Mouse (Mus musculus) stomach, postnatal 0 days (tissue): ENCODE data around the gene Nuak2. TPM values are rescaled to one million over a fixed set of nuclear protein-coding genes. Genes with fewer than 3 reads are reported as not detected.

ENCODE experiments used
- ATAC-seq: fragments of 200-750 bp; cut with Nextera tagmentation; 2 replicates; pipeline ENCODE4 v1.8.0; 2017; ENCODE audit not compliant: low FRiP score, low TSS enrichment
- DNase-seq: peaks from one replicate; pipeline ENCODE4 v3.0.0-alpha.2; 2016; ENCODE audit warnings: low spot score
- H3K27ac ChIP-seq: fragments of 300-500 bp; sonication (generic); replicated peaks from 2 replicates; pipeline ENCODE4 v1.5.1; 2014; ENCODE audit warnings: mild to moderate bottlenecking, control low read depth
- H3K27me3 ChIP-seq: fragments of 300-500 bp; sonication (generic); 2 replicates; pipeline ENCODE4 v1.6.1; 2014; ENCODE audit warnings: low read length; ENCODE audit not compliant: control insufficient read depth, insufficient read depth
- H3K36me3 ChIP-seq: fragments of 300-500 bp; sonication (generic); 2 replicates; pipeline ENCODE4 v1.6.1; 2014; ENCODE audit warnings: low read length, mixed read lengths; ENCODE audit not compliant: control insufficient read depth, insufficient read depth
- H3K4me1 ChIP-seq: fragments of 300-500 bp; sonication (generic); replicated peaks from 2 replicates; pipeline ENCODE4 v1.6.1; 2014; ENCODE audit warnings: antibody characterized with exemption; ENCODE audit not compliant: control insufficient read depth, insufficient read depth
- H3K4me2 ChIP-seq: fragments of 300-500 bp; sonication (generic); replicated peaks from 2 replicates; pipeline ENCODE4 v1.6.1; 2014; ENCODE audit warnings: low read depth, mild to moderate bottlenecking, control low read depth, moderate library complexity
- H3K4me3 ChIP-seq: fragments of 300-500 bp; sonication (generic); 2 replicates; pipeline ENCODE4 v1.5.1; 2014; ENCODE audit warnings: low read depth, low read length, control low read depth
- H3K9ac ChIP-seq: fragments of 300-500 bp; sonication (generic); 2 replicates; pipeline ENCODE4 v1.6.1; 2014; ENCODE audit warnings: mild to moderate bottlenecking, low read length, control low read depth, mixed read lengths
- H3K9me3 ChIP-seq: fragments of 300-500 bp; sonication (generic); 2 replicates; pipeline ENCODE4 v1.6.1; 2016; ENCODE audit warnings: low read length; ENCODE audit not compliant: control insufficient read depth
- CTCF ChIP-seq: IDR thresholded peaks from 2 replicates; pipeline ENCODE4 v1.5.1; 2016; ENCODE audit warnings: antibody characterized with exemption, low read depth, mild to moderate bottlenecking, moderate library complexity
- EP300 ChIP-seq: optimal IDR thresholded peaks from 2 replicates; pipeline ENCODE3; 2016; ENCODE audit warnings: antibody characterized with exemption
- WGBS: fragments of 180-500 bp; shearing (Covaris S2); extraction: QIAGEN DNeasy Blood & Tissue Kit; methylation state at CpG from one replicate; pipeline ENCODE4 v1.1.7; 2014; 5-methylcytosine and 5-hydroxymethylcytosine counted together
- polyA plus RNA-seq: library from polyadenylated mRNA; unstranded; fragments of >200 nt; fragmentation: Nextera tagmentation; extraction: Ambion mirVana; gene quantifications from 2 replicates; pipeline ENCODE4 v1.2.1, GENCODE M21; 2015

Gene Nuak2
- polyA plus RNA-seq, 1 experiment from 2014 or later: 6.2 TPM

- no peaks in the 10 kb centered on the region for H3K9me3 ChIP-seq
- ATAC-seq (no peak), DNase-seq (no peak)
- no peak overlapping the region for H3K4me2 ChIP-seq
- no peak overlapping the region for H3K9ac ChIP-seq
- H3K36me3 ChIP-seq: no peaks in the 10 kb centered on the region
- TF ChIP-seq EP300 (no peak), CTCF (peak; percentile 22; the same call in 1 of the 2 replicates)
- no peak overlapping the region for H3K27ac ChIP-seq
- no peaks in the 10 kb centered on the region for H3K4me1 ChIP-seq
- no peak overlapping the region for H3K4me3 ChIP-seq
- H3K27me3 ChIP-seq: no peaks in the 10 kb centered on the region
- WGBS: 96% methylated on average over 4 of the region's 4 CpGs
Measured at GRCm38 (mm10) chr1:132351058-132351457, 35.1 kb downstream of the Nuak2 start.

- H3K9me3 ChIP-seq: no peaks in the 10 kb centered on the region
- H3K27me3 ChIP-seq: no peaks in the 10 kb centered on the region
- TF ChIP-seq CTCF (no peak), EP300 (no peak)
- WGBS: 61% methylated on average over 5 of the region's 5 CpGs
- peak overlapping the region; percentile 24 for H3K27ac ChIP-seq
- H3K4me1 ChIP-seq: no peaks in the 10 kb centered on the region
- no peak overlapping the region for H3K4me3 ChIP-seq
- 0 out of 2 replicates have a peak, but pooled peaks cover 2% of the 10 kb centered on the region for H3K36me3 ChIP-seq
- ATAC-seq (peak; percentile 78), DNase-seq (peak; percentile 52)
- no peak overlapping the region for H3K9ac ChIP-seq
- no peak overlapping the region for H3K4me2 ChIP-seq
Measured at GRCm38 (mm10) chr1:132353389-132353788, 37.5 kb downstream of the Nuak2 start.

GRCm38 (mm10) chr1:132354234-132354633, 38.3 kb downstream of the Nuak2 start:
- Histone ChIP-seq H3K27ac (0 out of 2 replicates have a peak overlapping the region, but pooled peaks have one; percentile 35), H3K9ac (no peak overlapping the region), H3K36me3 (0 out of 2 replicates have a peak, but pooled peaks cover 7% of the 10 kb centered on the region), H3K9me3 (no peaks in the 10 kb centered on the region), H3K27me3 (no peaks in the 10 kb centered on the region), H3K4me1 (no peaks in the 10 kb centered on the region), H3K4me2 (no peak overlapping the region), H3K4me3 (no peak overlapping the region)
- DNase-seq (no peak), ATAC-seq (no peak)
- TF ChIP-seq CTCF (no peak), EP300 (no peak)
- WGBS: 58% methylated on average over 9 of the region's 9 CpGs

DNA sequence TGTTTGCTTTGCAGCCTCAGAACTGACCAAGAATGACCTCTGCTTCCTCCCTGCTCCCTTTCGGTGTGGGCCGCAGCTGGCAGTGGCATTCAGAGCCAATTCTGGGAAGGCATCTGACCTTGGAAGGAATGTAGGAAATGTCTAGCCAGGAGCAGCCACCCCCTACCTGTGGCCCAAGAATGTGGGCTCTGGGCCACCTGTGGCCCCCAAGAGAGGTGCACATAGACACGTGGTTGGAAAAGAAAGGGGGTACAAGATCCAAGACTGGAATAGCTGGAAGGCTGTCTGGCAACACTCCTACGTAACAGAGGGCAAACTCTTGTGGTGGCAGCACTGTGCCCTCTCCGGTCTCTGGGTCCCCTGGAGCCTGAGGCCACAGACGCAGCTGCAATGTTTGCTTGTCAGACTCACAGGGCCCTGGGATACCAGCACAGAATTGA, 39.3 kb downstream of the Nuak2 start:
- Histone ChIP-seq H3K27ac (no peak overlapping the region), H3K4me2 (no peak overlapping the region), H3K36me3 (0 out of 2 replicates have a peak, but pooled peaks cover 7% of the 10 kb centered on the region), H3K9me3 (no peaks in the 10 kb centered on the region), H3K4me1 (no peaks in the 10 kb centered on the region), H3K9ac (no peak overlapping the region), H3K4me3 (no peak overlapping the region), H3K27me3 (no peaks in the 10 kb centered on the region)
- TF ChIP-seq CTCF: no peak
- TF ChIP-seq EP300: no peak
- DNase-seq (no peak), ATAC-seq (no peak)
- WGBS: 64% methylated on average over 6 of the region's 6 CpGs

- H3K4me1 ChIP-seq: no peaks in the 10 kb centered on the region
- H3K9me3 ChIP-seq: no peaks in the 10 kb centered on the region
- H3K27ac ChIP-seq: no peak overlapping the region
- 0 out of 2 replicates have a peak, but pooled peaks cover 7% of the 10 kb centered on the region for H3K36me3 ChIP-seq
- DNase-seq (peak; percentile 89), ATAC-seq (peak; percentile 66)
- no peak overlapping the region for H3K9ac ChIP-seq
- no peak overlapping the region for H3K4me2 ChIP-seq
- WGBS: 5% methylated on average over 3 of the region's 3 CpGs
- H3K27me3 ChIP-seq: no peaks in the 10 kb centered on the region
- no peak overlapping the region for H3K4me3 ChIP-seq
- TF ChIP-seq EP300: no peak
- peak; percentile 100 for TF ChIP-seq CTCF
Measured at GRCm38 (mm10) chr1:132355841-132356242, 39.9 kb downstream of the Nuak2 start.

DNA sequence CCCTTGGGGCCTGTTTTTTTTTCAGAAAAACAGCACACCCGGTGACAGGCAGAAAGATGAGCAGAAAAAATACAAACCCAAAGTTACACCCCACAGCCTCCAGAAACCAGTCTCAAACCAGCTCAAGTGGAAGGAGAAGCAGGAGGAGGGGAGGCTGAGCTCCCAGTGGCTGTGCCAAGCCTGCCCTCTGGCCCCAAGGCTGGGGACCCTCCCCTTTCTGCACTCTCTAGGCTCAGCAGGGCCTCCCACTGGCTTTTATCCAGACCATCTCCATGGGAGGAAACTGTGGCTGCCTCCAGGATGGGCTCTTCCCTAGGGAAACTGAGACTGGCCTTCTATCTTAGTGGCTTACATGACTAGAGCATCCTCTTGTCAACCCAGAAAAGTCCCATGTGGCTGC, 40.9 kb downstream of the Nuak2 start:
- Histone ChIP-seq H3K4me3 (no peak overlapping the region), H3K27ac (no peak overlapping the region), H3K9me3 (no peaks in the 10 kb centered on the region), H3K4me1 (no peaks in the 10 kb centered on the region), H3K27me3 (no peaks in the 10 kb centered on the region), H3K36me3 (0 out of 2 replicates have a peak, but pooled peaks cover 7% of the 10 kb centered on the region), H3K4me2 (no peak overlapping the region), H3K9ac (no peak overlapping the region)
- WGBS: 53% methylated on average over 1 of the region's 1 CpGs
- TF ChIP-seq EP300 (no peak), CTCF (no peak)
- no peak for DNase-seq
- ATAC-seq: no peak
